Mouse (Mus musculus): Measurements from ENCODE around the gene Gm21987. TPM values are rescaled to one million over a fixed set of nuclear protein-coding genes. Genes with fewer than 3 reads are reported as not detected.
A peak's percentile ranks its signal among the peaks of the same experiment; 100 is the strongest.

Gene Gm21987
- polyA plus RNA-seq, 1 experiment from 2014 or later: 0.55 TPM

- Histone ChIP-seq H3K9me3 (ENCODE audit: control insufficient read depth, low read length) (no peaks in the 10 kb centered on the region), H3K27ac (ENCODE audit: low read length) (no peak overlapping the region), H3K36me3 (ENCODE audit: control insufficient read depth, insufficient read depth, low read length) (no peaks in the 10 kb centered on the region), H3K4me1 (replicated peaks; ENCODE audit: control insufficient read depth, insufficient read depth, low read length) (no peaks in the 10 kb centered on the region; the same call in 1 of the 2 replicates), H3K4me3 (ENCODE audit: low read length) (no peak overlapping the region), H3K27me3 (ENCODE audit: control insufficient read depth, insufficient read depth, low read depth, low read length) (no peaks in the 10 kb centered on the region), H3K4me2 (ENCODE audit: low read depth, low read length) (no peak overlapping the region), H3K9ac (ENCODE audit: low read length) (no peak overlapping the region)
- WGBS: 79% methylated on average over 10 of the region's 10 CpGs
- ATAC-seq (ENCODE audit: low read depth): no peak
Observed at GRCm38 (mm10) chr16:38373439-38373838, 26.6 kb downstream of the Gm21987 start.

GRCm38 (mm10) chr16:38373941-38374340 is 27.1 kb downstream of the Gm21987 start:
- Histone ChIP-seq H3K9me3 (ENCODE audit: control insufficient read depth, low read length) (no peaks in the 10 kb centered on the region), H3K4me1 (replicated peaks; ENCODE audit: control insufficient read depth, insufficient read depth, low read length) (no peaks in the 10 kb centered on the region; the same call in 1 of the 2 replicates), H3K27ac (ENCODE audit: low read length) (no peak overlapping the region), H3K27me3 (ENCODE audit: control insufficient read depth, insufficient read depth, low read depth, low read length) (no peaks in the 10 kb centered on the region), H3K4me3 (ENCODE audit: low read length) (no peak overlapping the region), H3K4me2 (ENCODE audit: low read depth, low read length) (no peak overlapping the region), H3K36me3 (ENCODE audit: control insufficient read depth, insufficient read depth, low read length) (no peaks in the 10 kb centered on the region), H3K9ac (ENCODE audit: low read length) (no peak overlapping the region)
- 76% methylated on average over 16 of the region's 16 CpGs for WGBS
- ATAC-seq (ENCODE audit: low read depth): no peak

GRCm38 (mm10) chr16:38374379-38375140 is 27.7 kb downstream of the Gm21987 start:
- no peak overlapping the region for H3K4me3 ChIP-seq (ENCODE audit: low read length)
- ATAC-seq (ENCODE audit: low read depth): no peak
- H3K4me1 ChIP-seq (replicated peaks; ENCODE audit: control insufficient read depth, insufficient read depth, low read length): no peaks in the 10 kb centered on the region; the same call in 1 of the 2 replicates
- no peaks in the 10 kb centered on the region for H3K36me3 ChIP-seq (ENCODE audit: control insufficient read depth, insufficient read depth, low read length)
- no peak overlapping the region for H3K27ac ChIP-seq (ENCODE audit: low read length)
- WGBS: 72% methylated on average over 10 of the region's 10 CpGs
- no peaks in the 10 kb centered on the region for H3K27me3 ChIP-seq (ENCODE audit: control insufficient read depth, insufficient read depth, low read depth, low read length)
- H3K4me2 ChIP-seq (ENCODE audit: low read depth, low read length): no peak overlapping the region
- H3K9ac ChIP-seq (ENCODE audit: low read length): no peak overlapping the region
- H3K9me3 ChIP-seq (ENCODE audit: control insufficient read depth, low read length): no peaks in the 10 kb centered on the region

GRCm38 (mm10) chr16:38375182-38375581 is 28.3 kb downstream of the Gm21987 start:
- no peak overlapping the region for H3K27ac ChIP-seq (ENCODE audit: low read length)
- no peak overlapping the region for H3K4me2 ChIP-seq (ENCODE audit: low read depth, low read length)
- no peak for ATAC-seq (ENCODE audit: low read depth)
- no peak overlapping the region for H3K9ac ChIP-seq (ENCODE audit: low read length)
- WGBS: 70% methylated on average over 7 of the region's 7 CpGs
- H3K9me3 ChIP-seq (ENCODE audit: control insufficient read depth, low read length): no peaks in the 10 kb centered on the region
- H3K27me3 ChIP-seq (ENCODE audit: control insufficient read depth, insufficient read depth, low read depth, low read length): no peaks in the 10 kb centered on the region
- no peaks in the 10 kb centered on the region; the same call in 1 of the 2 replicates for H3K4me1 ChIP-seq (replicated peaks; ENCODE audit: control insufficient read depth, insufficient read depth, low read length)
- H3K36me3 ChIP-seq (ENCODE audit: control insufficient read depth, insufficient read depth, low read length): no peaks in the 10 kb centered on the region
- no peak overlapping the region for H3K4me3 ChIP-seq (ENCODE audit: low read length)

GRCm38 (mm10) chr16:38376163-38376840 is 29.5 kb downstream of the Gm21987 start:
- peak; percentile 88 for ATAC-seq (ENCODE audit: low read depth)
- no peak overlapping the region for H3K27ac ChIP-seq (ENCODE audit: low read length)
- no peaks in the 10 kb centered on the region for H3K27me3 ChIP-seq (ENCODE audit: control insufficient read depth, insufficient read depth, low read depth, low read length)
- H3K9me3 ChIP-seq (ENCODE audit: control insufficient read depth, low read length): no peaks in the 10 kb centered on the region
- peak overlapping the region; percentile 45 for H3K4me3 ChIP-seq (ENCODE audit: low read length)
- H3K4me1 ChIP-seq (replicated peaks; ENCODE audit: control insufficient read depth, insufficient read depth, low read length): no peaks in the 10 kb centered on the region; the same call in 1 of the 2 replicates
- H3K36me3 ChIP-seq (ENCODE audit: control insufficient read depth, insufficient read depth, low read length): no peaks in the 10 kb centered on the region
- peak overlapping the region; percentile 61 for H3K4me2 ChIP-seq (ENCODE audit: low read depth, low read length)
- WGBS: 38% methylated on average over 17 of the region's 17 CpGs
- H3K9ac ChIP-seq (ENCODE audit: low read length): peak overlapping the region; percentile 63

GRCm38 (mm10) chr16:38376841-38377249 is 30.0 kb downstream of the Gm21987 start:
- H3K4me2 ChIP-seq (ENCODE audit: low read depth, low read length): peak overlapping the region; percentile 61
- no peaks in the 10 kb centered on the region for H3K27me3 ChIP-seq (ENCODE audit: control insufficient read depth, insufficient read depth, low read depth, low read length)
- H3K27ac ChIP-seq (ENCODE audit: low read length): no peak overlapping the region
- H3K4me3 ChIP-seq (ENCODE audit: low read length): peak overlapping the region; percentile 45
- peak; percentile 59 for ATAC-seq (ENCODE audit: low read depth)
- WGBS: 43% methylated on average over 8 of the region's 8 CpGs
- H3K9ac ChIP-seq (ENCODE audit: low read length): peak overlapping the region; percentile 63
- no peaks in the 10 kb centered on the region for H3K36me3 ChIP-seq (ENCODE audit: control insufficient read depth, insufficient read depth, low read length)
- H3K4me1 ChIP-seq (replicated peaks; ENCODE audit: control insufficient read depth, insufficient read depth, low read length): no peaks in the 10 kb centered on the region; the same call in 1 of the 2 replicates
- no peaks in the 10 kb centered on the region for H3K9me3 ChIP-seq (ENCODE audit: control insufficient read depth, low read length)

- Histone ChIP-seq H3K9me3 (ENCODE audit: control insufficient read depth, low read length) (no peaks in the 10 kb centered on the region), H3K9ac (ENCODE audit: low read length) (no peak overlapping the region), H3K36me3 (ENCODE audit: control insufficient read depth, insufficient read depth, low read length) (no peaks in the 10 kb centered on the region), H3K4me1 (replicated peaks; ENCODE audit: control insufficient read depth, insufficient read depth, low read length) (no peaks in the 10 kb centered on the region; the same call in 1 of the 2 replicates), H3K27ac (ENCODE audit: low read length) (no peak overlapping the region), H3K4me2 (ENCODE audit: low read depth, low read length) (no peak overlapping the region), H3K4me3 (ENCODE audit: low read length) (no peak overlapping the region), H3K27me3 (ENCODE audit: control insufficient read depth, insufficient read depth, low read depth, low read length) (no peaks in the 10 kb centered on the region)
- WGBS: 78% methylated on average over 6 of the region's 6 CpGs
- no peak for ATAC-seq (ENCODE audit: low read depth)
Observed at GRCm38 (mm10) chr16:38377546-38377945, 30.7 kb downstream of the Gm21987 start.

GRCm38 (mm10) chr16:38378591-38378990 is 31.8 kb downstream of the Gm21987 start:
- no peak overlapping the region for H3K27ac ChIP-seq (ENCODE audit: low read length)
- ATAC-seq (ENCODE audit: low read depth): no peak
- no peak overlapping the region for H3K4me2 ChIP-seq (ENCODE audit: low read depth, low read length)
- H3K9ac ChIP-seq (ENCODE audit: low read length): no peak overlapping the region
- H3K4me3 ChIP-seq (ENCODE audit: low read length): no peak overlapping the region
- no peaks in the 10 kb centered on the region for H3K36me3 ChIP-seq (ENCODE audit: control insufficient read depth, insufficient read depth, low read length)
- H3K27me3 ChIP-seq (ENCODE audit: control insufficient read depth, insufficient read depth, low read depth, low read length): no peaks in the 10 kb centered on the region
- no peaks in the 10 kb centered on the region for H3K9me3 ChIP-seq (ENCODE audit: control insufficient read depth, low read length)
- 80% methylated on average over 6 of the region's 6 CpGs for WGBS
- H3K4me1 ChIP-seq (replicated peaks; ENCODE audit: control insufficient read depth, insufficient read depth, low read length): no peaks in the 10 kb centered on the region; the same call in 1 of the 2 replicates

- Histone ChIP-seq H3K27me3 (ENCODE audit: control insufficient read depth, insufficient read depth, low read depth, low read length) (no peaks in the 10 kb centered on the region), H3K9me3 (ENCODE audit: control insufficient read depth, low read length) (no peaks in the 10 kb centered on the region), H3K4me3 (ENCODE audit: low read length) (no peak overlapping the region), H3K4me2 (ENCODE audit: low read depth, low read length) (no peak overlapping the region), H3K4me1 (replicated peaks; ENCODE audit: control insufficient read depth, insufficient read depth, low read length) (no peaks in the 10 kb centered on the region; the same call in 1 of the 2 replicates), H3K36me3 (ENCODE audit: control insufficient read depth, insufficient read depth, low read length) (no peaks in the 10 kb centered on the region), H3K27ac (ENCODE audit: low read length) (no peak overlapping the region), H3K9ac (ENCODE audit: low read length) (no peak overlapping the region)
- no peak for ATAC-seq (ENCODE audit: low read depth)
- 13% methylated on average over 6 of the region's 6 CpGs for WGBS
Observed at GRCm38 (mm10) chr16:38379088-38379487, 32.2 kb downstream of the Gm21987 start.

All from lung, embryonic 16.5 days (tissue).